Mouse (Mus musculus) hindbrain, embryonic 14.5 days (tissue): ENCODE data around the gene Atp5g2. TPM values are rescaled to one million over a fixed set of nuclear protein-coding genes. Genes with fewer than 3 reads are reported as not detected.

Experiments used
- ATAC-seq: fragments of 200-750 bp; cut with Nextera tagmentation; 2 replicates; pipeline ENCODE4 v1.8.0; 2017; ENCODE audit warnings: moderate number of reproducible peaks, mild to moderate bottlenecking, moderate TSS enrichment, moderate library complexity; ENCODE audit not compliant: low FRiP score
- DNase-seq: peaks from one replicate; pipeline ENCODE4 v3.0.0-alpha.2; 2015; ENCODE audit warnings: low spot score
- H3K27ac ChIP-seq: fragments of 300-500 bp; sonication (generic); 2 replicates; pipeline ENCODE4 v1.5.1; 2014; ENCODE audit warnings: mild to moderate bottlenecking, moderate library complexity
- H3K27me3 ChIP-seq: fragments of 300-500 bp; sonication (generic); 2 replicates; pipeline ENCODE4 v1.6.1; 2014; ENCODE audit warnings: mild to moderate bottlenecking, low read length, mixed read lengths; ENCODE audit not compliant: control insufficient read depth, insufficient read depth
- H3K36me3 ChIP-seq: fragments of 300-500 bp; sonication (generic); replicated peaks from 2 replicates; pipeline ENCODE4 v1.6.1; 2014; ENCODE audit not compliant: control insufficient read depth, insufficient read depth
- H3K4me1 ChIP-seq: fragments of 300-500 bp; sonication (generic); replicated peaks from 2 replicates; pipeline ENCODE4 v1.6.1; 2014; ENCODE audit warnings: antibody characterized with exemption, low read length, mixed read lengths; ENCODE audit not compliant: control insufficient read depth, insufficient read depth
- H3K4me2 ChIP-seq: fragments of 300-500 bp; sonication (generic); replicated peaks from 2 replicates; pipeline ENCODE4 v1.6.1; 2014; ENCODE audit warnings: mild to moderate bottlenecking, moderate library complexity
- H3K4me3 ChIP-seq: fragments of 300-500 bp; sonication (generic); replicated peaks from 2 replicates; pipeline ENCODE4 v1.5.1; 2014; ENCODE audit warnings: mild to moderate bottlenecking, low read length
- H3K9ac ChIP-seq: fragments of 300-500 bp; sonication (generic); 2 replicates; pipeline ENCODE4 v1.6.1; 2014
- H3K9me3 ChIP-seq: fragments of 300-500 bp; sonication (generic); 2 replicates; pipeline ENCODE4 v1.6.1; 2016; ENCODE audit warnings: low read length; ENCODE audit not compliant: control insufficient read depth
- WGBS: fragments of 180-500 bp; shearing (Covaris S2); extraction: QIAGEN DNeasy Blood & Tissue Kit; methylation state at CpG from one replicate; pipeline ENCODE4 v1.1.7; 2014; 5-methylcytosine and 5-hydroxymethylcytosine counted together
- microRNA counts: library from miRNA; unstranded; fragments of <30 nt; microRNA quantifications from one replicate; lab custom pipeline; 2016
- microRNA-seq: library from miRNA; unstranded; fragments of <30 nt; microRNA quantifications from one replicate; pipeline ENCODE4, GENCODE M21; 2016
- polyA plus RNA-seq: library from polyadenylated mRNA; unstranded; fragments of >200 nt; fragmentation: Nextera tagmentation; extraction: Ambion mirVana; gene quantifications from 2 replicates; pipeline ENCODE4 v1.2.1, GENCODE M21; 2014

The Atp5g2 gene
- polyA plus RNA-seq, 1 experiment from 2014 or later = 63.4 TPM

GRCm38 (mm10) chr15:102620765-102621164 is 51.4 kb downstream of the Atp5g2 start:
- DNase-seq (no peak), ATAC-seq (no peak)
- Histone ChIP-seq H3K4me3 (no peak overlapping the region), H3K4me1 (peaks cover 7% of the 10 kb centered on the region), H3K4me2 (no peak overlapping the region), H3K27me3 (no peaks in the 10 kb centered on the region), H3K9ac (no peak overlapping the region), H3K36me3 (no peaks in the 10 kb centered on the region), H3K9me3 (no peaks in the 10 kb centered on the region), H3K27ac (no peak overlapping the region)
- WGBS = 85% methylated on average over 1 of the region's 1 CpGs

GRCm38 (mm10) chr15:102619486-102619885 is 52.7 kb downstream of the Atp5g2 start:
- Histone ChIP-seq H3K9ac (no peak overlapping the region), H3K36me3 (no peaks in the 10 kb centered on the region), H3K9me3 (no peaks in the 10 kb centered on the region), H3K4me3 (no peak overlapping the region), H3K27me3 (no peaks in the 10 kb centered on the region), H3K27ac (no peak overlapping the region), H3K4me1 (peaks cover 5% of the 10 kb centered on the region), H3K4me2 (no peak overlapping the region)
- DNase-seq = no peak
- ATAC-seq = no peak
- 97% methylated on average over 5 of the region's 5 CpGs for WGBS

GRCm38 (mm10) chr15:102617654-102618053 is 54.5 kb downstream of the Atp5g2 start:
- Histone ChIP-seq H3K4me2 (no peak overlapping the region), H3K4me1 (no peaks in the 10 kb centered on the region), H3K9me3 (no peaks in the 10 kb centered on the region), H3K27ac (no peak overlapping the region), H3K27me3 (no peaks in the 10 kb centered on the region), H3K9ac (no peak overlapping the region), H3K36me3 (no peaks in the 10 kb centered on the region), H3K4me3 (no peak overlapping the region)
- 88% methylated on average over 1 of the region's 1 CpGs for WGBS
- no peak for ATAC-seq
- DNase-seq = no peak

GRCm38 (mm10) chr15:102616174-102616573 is 56.0 kb downstream of the Atp5g2 start:
- ATAC-seq (no peak), DNase-seq (no peak)
- Histone ChIP-seq H3K36me3 (no peaks in the 10 kb centered on the region), H3K9ac (no peak overlapping the region), H3K4me3 (no peak overlapping the region), H3K4me2 (no peak overlapping the region), H3K4me1 (no peaks in the 10 kb centered on the region), H3K27ac (no peak overlapping the region), H3K9me3 (no peaks in the 10 kb centered on the region), H3K27me3 (no peaks in the 10 kb centered on the region)
- 94% methylated on average over 2 of the region's 2 CpGs for WGBS

GRCm38 (mm10) chr15:102614224-102614623 is 57.9 kb downstream of the Atp5g2 start:
- H3K36me3 ChIP-seq = no peaks in the 10 kb centered on the region
- H3K9ac ChIP-seq = no peak overlapping the region
- no peak for ATAC-seq

GRCm38 (mm10) chr15:102612966-102613365 is 59.2 kb downstream of the Atp5g2 start:
- H3K9ac ChIP-seq = no peak overlapping the region
- ATAC-seq = no peak
- H3K4me1 ChIP-seq = no peaks in the 10 kb centered on the region
- no peaks in the 10 kb centered on the region for H3K36me3 ChIP-seq
- no peak overlapping the region for H3K4me3 ChIP-seq
- H3K27me3 ChIP-seq = no peaks in the 10 kb centered on the region
- no peak overlapping the region for H3K27ac ChIP-seq
- H3K9me3 ChIP-seq = no peaks in the 10 kb centered on the region
- no peak overlapping the region for H3K4me2 ChIP-seq
- DNase-seq = no peak

More at GRCm38 (mm10) chr15:102614224-102614623, 57.9 kb downstream of the Atp5g2 start:
- H3K27me3 ChIP-seq = no peaks in the 10 kb centered on the region
- no peak for DNase-seq
- H3K9me3 ChIP-seq = no peaks in the 10 kb centered on the region
- no peak overlapping the region for H3K4me3 ChIP-seq
- no peaks in the 10 kb centered on the region for H3K4me1 ChIP-seq
- H3K27ac ChIP-seq = no peak overlapping the region
- no peak overlapping the region for H3K4me2 ChIP-seq

MicroRNAs within 50 kb of the gene (microRNA counts, 519-probe panel; counts per million panel counts)
- not detected for microRNA mmu-miR-688 (lab: Ali Mortazavi, UCI)

Small RNA genes within 50 kb of the gene (microRNA-seq; reads per million reads assigned to microRNA genes)
- 0.48 reads per million for gene Mir688

Other genes starting within 250 kb of the Atp5g2 start
- 0.13 and 0.39 TPM in 2 replicates for gene Amhr2, start 227.0 kb downstream of the Atp5g2 start, polyA plus RNA-seq
- 98.3 and 105 TPM in 2 replicates for gene Prr13, start 213.3 kb downstream of the Atp5g2 start, polyA plus RNA-seq
- 158 and 166 TPM in 2 replicates for gene Pcbp2, start 201.8 kb downstream of the Atp5g2 start, polyA plus RNA-seq
- 9.6 and 17.2 TPM in 2 replicates for gene Gm10337, start 168.6 kb downstream of the Atp5g2 start, polyA plus RNA-seq
- gene Map3k12, start 155.3 kb downstream of the Atp5g2 start, polyA plus RNA-seq = 43.9 and 47.5 TPM in 2 replicates
- 77.8 and 86.7 TPM in 2 replicates for gene Tarbp2, start 154.2 kb downstream of the Atp5g2 start, polyA plus RNA-seq
- 5.0 and 8.6 TPM in 2 replicates for gene Npff, start 147.4 kb downstream of the Atp5g2 start, polyA plus RNA-seq
- not detected in 2 replicates for gene Gm28047, start 47.3 kb downstream of the Atp5g2 start, polyA plus RNA-seq
- 13.7 and 16.7 TPM in 2 replicates for gene Atf7, start 46.9 kb downstream of the Atp5g2 start, polyA plus RNA-seq
- gene Calcoco1, start 49.8 kb upstream of the Atp5g2 start, polyA plus RNA-seq = 32.2 and 33.1 TPM in 2 replicates
- gene Hoxc13, start 248.8 kb upstream of the Atp5g2 start, polyA plus RNA-seq = not detected in 2 replicates